Mouse (Mus musculus) olfactory bulb, adult 2 months (tissue): ENCODE measurements around the gene Aig1.

Experiments
- CTCF ChIP-seq: fragments of 200-500 bp; IDR thresholded peaks from 2 replicates; pipeline ENCODE4 v1.5.1; 2012; ENCODE audit warnings: low read depth, mild to moderate bottlenecking, low read length, moderate library complexity; ENCODE audit not compliant: insufficient read depth
- POLR2A ChIP-seq: fragments of 200-500 bp; IDR thresholded peaks from 2 replicates; pipeline ENCODE4 v1.6.1; 2012; ENCODE audit warnings: mild to moderate bottlenecking, low read depth, low read length, moderate library complexity; ENCODE audit not compliant: insufficient read depth

DNA sequence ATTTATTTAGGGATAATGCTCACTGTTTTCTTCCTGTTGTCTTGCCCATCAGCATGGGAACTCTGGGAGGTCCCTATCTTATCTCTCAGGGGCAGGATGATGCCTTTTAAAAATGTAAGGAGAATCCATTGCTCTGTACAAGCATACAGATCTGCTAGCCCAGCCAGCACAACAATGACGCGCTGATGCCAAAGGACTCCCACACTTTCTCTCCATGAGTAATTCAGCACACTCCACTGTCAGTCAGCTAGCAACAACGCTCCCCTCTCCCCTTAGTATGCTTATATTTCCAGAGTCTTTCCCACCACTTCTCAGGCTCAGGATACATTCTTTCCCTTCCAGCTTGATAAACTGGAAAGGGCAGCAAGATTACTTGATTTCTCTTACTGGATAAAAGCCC is 46.4 kb upstream of the Aig1 start:
- TF ChIP-seq CTCF (no peak), POLR2A (no peak)
